Mouse (Mus musculus): ENCODE data around the gene Rarg.

Rarg gene

GRCm38 (mm10) chr15:102257202-102258075 lies at the start of gene Rarg:
Gene Rarg (minus strand): TSS chr15:102257517.
- DNase-seq = peak; percentile 61 to 63

DNA sequence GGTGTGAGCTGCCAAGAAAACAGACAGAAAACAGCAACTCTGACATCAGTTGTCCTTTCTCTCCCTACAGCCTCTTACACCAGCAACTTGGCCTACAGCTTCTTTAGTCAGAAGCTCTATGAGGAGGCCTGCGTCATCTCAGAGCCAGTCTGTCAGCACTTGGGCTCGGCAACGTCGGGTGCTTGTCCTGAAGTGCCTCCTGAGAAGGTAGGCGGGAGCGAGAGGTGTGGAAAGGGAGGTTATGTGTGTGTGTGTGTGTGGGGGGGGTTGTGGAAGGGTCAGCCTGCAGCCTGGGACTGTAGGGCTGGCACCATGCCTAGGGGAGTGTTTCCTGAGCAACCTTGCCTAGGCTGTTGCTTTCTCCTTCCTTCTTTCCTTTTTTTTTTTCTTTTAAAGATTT lies 45.2 kb upstream of the Rarg start:
- DNase-seq = no peak

GRCm38 (mm10) chr15:102296368-102297006 lies 39.2 kb upstream of the Rarg start:
- no peak for DNase-seq

- peak; percentile 97 for DNase-seq
These were observed 38.5 kb upstream of the Rarg start, which contains the start of gene Espl1 for GRCm38 (mm10) chr15:102295633-102296367. Gene Espl1 (plus strand): TSS chr15:102296266.

GRCm38 (mm10) chr15:102287395-102287794 lies 30.1 kb upstream of the Rarg start:
- peak; percentile 65 to 70 for DNase-seq

DNA sequence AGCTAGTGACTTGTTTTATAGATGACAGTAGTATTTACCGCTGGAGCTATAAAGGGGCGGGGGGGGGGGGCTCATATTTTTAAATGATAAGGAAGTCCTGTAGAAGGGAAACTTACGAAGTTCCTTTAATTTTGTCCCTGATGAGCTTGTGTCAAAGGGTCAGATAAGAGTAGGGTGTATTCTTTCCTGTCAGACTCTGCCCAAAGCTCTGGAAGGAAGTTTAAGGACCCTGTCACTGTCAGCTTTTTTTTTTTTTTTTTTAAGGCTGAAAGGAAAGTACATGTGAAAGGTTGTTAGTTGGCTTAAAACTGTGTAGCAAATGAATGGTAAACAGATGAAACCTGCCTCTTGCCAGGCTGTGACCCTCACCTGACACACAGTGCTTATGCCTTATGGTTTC lies 26.3 kb upstream of the Rarg start:
- DNase-seq = no peak

GRCm38 (mm10) chr15:102282463-102283292 lies 25.4 kb upstream of the Rarg start:
- DNase-seq = no peak

DNA sequence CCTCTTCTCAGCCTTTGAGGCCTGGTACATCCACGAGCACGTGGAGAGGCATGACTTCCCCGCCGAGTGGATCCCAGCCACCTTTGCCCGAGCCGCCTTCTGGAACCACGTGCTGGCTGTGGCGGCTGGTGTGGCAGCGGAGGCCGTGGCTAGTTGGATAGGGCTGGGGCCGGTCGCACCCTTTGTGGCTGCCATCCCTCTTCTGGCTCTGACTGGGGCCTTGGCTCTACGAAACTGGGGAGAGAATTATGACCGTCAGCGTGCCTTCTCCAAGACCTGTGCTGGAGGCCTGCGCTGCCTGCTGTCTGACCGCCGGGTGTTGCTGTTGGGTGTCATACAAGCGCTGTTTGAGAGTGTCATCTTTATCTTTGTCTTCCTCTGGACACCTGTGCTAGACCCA lies 23.3 kb upstream of the Rarg start:
- no peak for DNase-seq

GRCm38 (mm10) chr15:102279783-102280520 lies 22.6 kb upstream of the Rarg start:
- peak; percentile 34 to 37 for DNase-seq

- peak; percentile 97 for DNase-seq
These were observed 21.9 kb upstream of the Rarg start, which contains the start of gene Mfsd5 for GRCm38 (mm10) chr15:102279092-102279782. Gene Mfsd5 (plus strand): TSS chr15:102279454.

DNA sequence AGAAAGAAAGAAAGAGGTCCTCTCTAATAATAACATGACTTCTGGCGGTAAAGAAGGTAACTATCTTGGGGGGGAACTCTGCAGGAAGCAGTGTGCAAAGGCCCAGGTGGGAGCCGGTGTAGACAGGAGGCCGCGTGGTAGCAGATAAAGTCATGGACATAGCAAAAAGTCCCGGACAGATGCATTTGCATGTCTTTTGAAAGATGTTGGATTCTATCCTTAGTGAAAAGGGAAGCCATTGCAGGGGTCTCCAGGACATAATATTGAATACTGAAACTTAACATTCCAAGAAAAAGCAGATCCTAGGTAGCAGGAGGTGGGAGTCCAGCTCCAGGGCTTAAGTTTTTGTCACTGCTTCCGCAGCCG lies 21.4 kb upstream of the Rarg start:
- DNase-seq = no peak

- no peak for DNase-seq
These were observed 16.8 kb upstream of the Rarg start for GRCm38 (mm10) chr15:102273982-102274716.

DNA sequence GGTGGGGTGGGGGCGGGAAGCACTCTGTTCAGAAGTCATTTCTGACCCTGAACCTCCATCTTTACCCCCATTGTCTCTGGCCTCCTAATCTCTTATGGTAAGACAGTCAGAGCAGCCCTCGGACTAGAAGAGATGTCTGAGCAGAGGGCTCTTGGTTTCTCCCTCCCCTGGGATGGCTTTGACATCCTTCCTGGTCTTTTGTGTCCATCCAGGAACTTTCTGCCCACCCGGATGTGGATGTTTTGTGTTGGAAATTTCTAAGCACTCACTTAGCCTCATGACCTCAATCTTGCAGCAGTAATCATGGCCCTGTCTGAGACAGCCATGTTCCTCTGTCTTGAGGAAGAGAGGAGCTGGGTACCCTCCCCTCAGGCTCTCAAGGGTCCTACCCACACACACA lies 14.1 kb upstream of the Rarg start:
- DNase-seq = no peak

GRCm38 (mm10) chr15:102270274-102270960 lies 13.1 kb upstream of the Rarg start, which contains the start of gene Gm9918:
Gene Gm9918 (plus strand): TSS chr15:102270563.
- no peak for DNase-seq

DNA sequence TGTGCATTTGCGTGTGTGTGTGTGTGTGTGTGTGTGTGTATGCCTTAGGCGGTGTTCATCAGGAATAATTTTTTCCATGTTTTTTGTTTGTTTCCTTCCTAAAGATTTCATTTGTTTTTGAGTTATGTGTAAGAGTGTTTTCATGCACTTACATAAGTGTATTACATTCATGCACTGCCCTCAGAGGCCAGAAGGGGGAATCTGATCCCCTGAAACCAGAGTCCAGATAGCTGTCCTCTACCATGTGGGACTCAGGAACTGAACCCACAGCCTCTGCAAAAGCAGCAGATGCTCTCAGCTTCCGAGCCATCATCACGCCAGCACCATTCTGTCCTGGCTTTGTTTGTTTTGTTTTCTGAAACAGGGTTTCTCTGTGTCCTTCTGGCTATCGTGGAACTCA lies 8.2 kb upstream of the Rarg start:
- DNase-seq = no peak

DNA sequence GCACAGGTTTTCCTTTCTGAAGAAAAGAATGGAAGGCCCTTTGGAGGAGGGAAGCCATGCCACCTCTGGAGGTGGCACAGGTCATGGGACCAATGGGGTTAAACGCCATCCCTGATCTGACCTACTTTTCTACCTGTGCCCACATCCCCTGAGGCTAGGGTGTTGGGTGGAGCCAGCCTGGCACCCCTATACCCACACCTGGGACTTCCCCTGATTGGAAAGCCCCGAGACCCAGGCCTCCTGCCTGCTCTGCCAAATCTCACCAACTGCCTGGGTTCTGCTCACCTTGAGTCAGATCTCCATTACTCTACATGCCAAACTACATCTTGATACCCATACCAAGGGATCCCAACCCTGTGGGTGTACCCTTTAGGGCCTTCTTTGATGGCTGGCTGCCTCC lies 5.7 kb upstream of the Rarg start:
- DNase-seq = no peak

DNA sequence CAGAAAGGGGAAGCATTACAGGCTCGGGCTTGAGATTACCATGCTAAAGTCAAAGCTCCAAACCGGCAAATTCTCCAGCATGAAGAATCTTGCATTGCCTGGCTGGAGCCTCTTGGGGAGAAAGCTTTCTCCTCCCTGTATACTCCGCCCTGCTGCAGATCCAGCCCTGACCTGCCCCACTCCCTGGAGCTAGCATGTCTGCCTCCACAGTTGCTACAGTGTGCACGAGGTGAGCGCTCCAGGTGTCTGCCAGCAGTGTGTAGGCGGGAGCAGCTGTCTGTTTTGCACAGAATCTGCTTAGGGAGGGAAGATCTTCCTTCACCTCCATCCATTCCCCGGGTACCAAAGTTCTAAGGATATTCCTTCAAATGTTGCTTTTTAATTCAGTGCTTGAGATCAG lies 5.3 kb upstream of the Rarg start:
- DNase-seq = no peak

GRCm38 (mm10) chr15:102258581-102259253 lies 1.4 kb upstream of the Rarg start:
- DNase-seq = no peak

- no peak for DNase-seq
These were observed 756 bp upstream of the Rarg start for GRCm38 (mm10) chr15:102258076-102258470.

All from cerebellum, postnatal 10 days (tissue).